Mouse (Mus musculus) liver, embryonic 14.5 days (tissue): ENCODE measurements around the gene Igfbp2.

ENCODE experiments used
- CTCF ChIP-seq: IDR thresholded peaks from 2 replicates; pipeline ENCODE4 v1.5.1; 2016; ENCODE audit warnings: antibody characterized with exemption, low read depth, control low read depth
- EP300 ChIP-seq: IDR thresholded peaks from 2 replicates; pipeline ENCODE4 v1.6.1; 2016; ENCODE audit warnings: antibody characterized with exemption, low read depth

DNA sequence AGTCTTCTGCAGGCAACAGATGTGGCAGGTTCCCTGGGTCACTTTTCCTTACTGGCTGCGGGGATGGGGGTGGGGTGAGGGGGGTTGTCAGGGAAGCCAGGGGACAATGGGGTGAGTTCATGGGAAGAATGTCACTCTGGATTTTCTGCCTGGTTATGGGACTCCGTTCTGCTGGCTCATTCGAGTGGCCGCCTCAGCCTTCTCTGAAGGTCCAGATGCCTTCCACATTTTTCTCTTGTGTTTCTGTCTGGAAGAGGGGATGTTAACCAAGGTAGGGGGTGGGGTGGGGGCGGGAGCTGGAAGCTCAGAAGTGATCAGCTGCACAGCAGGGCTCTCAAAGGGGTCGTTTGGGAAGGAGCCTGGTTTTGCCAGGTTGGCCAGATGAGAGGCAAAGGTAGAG, 2.1 kb downstream of the Igfbp2 start:
- TF ChIP-seq CTCF, result no peak
- TF ChIP-seq EP300, result no peak
